Mouse (Mus musculus): ENCODE results near the gene Cetn3.

GRCm38 (mm10) chr13:81743391-81744091 is 39.3 kb upstream of the Cetn3 start:
- TF ChIP-seq CTCF (IDR thresholded peaks at IDR 0.05; ENCODE audit: low read depth), result peak; percentile 48
- peak; percentile 46 for TF ChIP-seq EP300 (IDR thresholded peaks at IDR 0.05; ENCODE audit: low read depth)
